Mouse (Mus musculus) small intestine, adult 2 months (tissue): ENCODE measurements around the gene Pnp2. TPM values are rescaled to one million over a fixed set of nuclear protein-coding genes. Genes with fewer than 3 reads are reported as not detected.
"Not testable (repeated sequence)": the region's sequence is repeated elsewhere in the genome, so short reads cannot be mapped to it uniquely, and the experiment has no call there.

ENCODE experiments used
- H3K27ac ChIP-seq: fragments of 200-500 bp; 2 replicates; pipeline ENCODE4 v1.5.1; 2012; ENCODE audit warnings: low read depth, low read length, control low read depth, inconsistent platforms; ENCODE audit not compliant: insufficient read depth
- H3K27me3 ChIP-seq: fragments of 200-500 bp; 2 replicates; pipeline ENCODE4 v1.6.1; 2012; ENCODE audit warnings: mild to moderate bottlenecking, moderate library complexity, low read length, inconsistent platforms; ENCODE audit not compliant: control insufficient read depth, insufficient read depth
- H3K36me3 ChIP-seq: fragments of 200-500 bp; 2 replicates; pipeline ENCODE4 v1.6.1; 2012; ENCODE audit warnings: mild to moderate bottlenecking, low read length, control low read depth, inconsistent platforms; ENCODE audit not compliant: control insufficient read depth, insufficient read depth
- H3K4me1 ChIP-seq: fragments of 200-500 bp; 2 replicates; pipeline ENCODE4 v1.6.1; 2012; ENCODE audit warnings: low read length, inconsistent platforms, mixed read lengths; ENCODE audit not compliant: control insufficient read depth, insufficient read depth, insufficient read length
- H3K4me3 ChIP-seq: fragments of 200-500 bp; 2 replicates; pipeline ENCODE4 v1.5.1; 2012; ENCODE audit warnings: low read depth, mild to moderate bottlenecking, control low read depth, inconsistent platforms, low read length, moderate library complexity
- CTCF ChIP-seq: fragments of 200-500 bp; IDR thresholded peaks from 2 replicates; pipeline ENCODE4 v1.5.1; 2012; ENCODE audit warnings: low read depth, mild to moderate bottlenecking, control low read depth, inconsistent platforms, low read length, moderate library complexity, mixed read lengths; ENCODE audit not compliant: insufficient replicate concordance, insufficient read length; ENCODE audit errors: extremely low read depth
- POLR2A ChIP-seq: fragments of 200-500 bp; IDR thresholded peaks from 2 replicates; pipeline ENCODE4 v1.6.1; 2012; ENCODE audit warnings: low read depth, mild to moderate bottlenecking, control low read depth, inconsistent platforms, low read length, moderate library complexity
- WGBS: fragments of 180-500 bp; shearing (Covaris S2); methylation state at CpG from one replicate; pipeline ENCODE4 v1.1.7; 2018; 5-methylcytosine and 5-hydroxymethylcytosine counted together
- polyA plus RNA-seq: library from polyadenylated mRNA; depleted of rRNA; stranded (reverse); fragments of >200 nt; gene quantifications from 2 replicates; pipeline ENCODE4 v1.2.3, GENCODE M21; 2012

The Pnp2 gene
- polyA plus RNA-seq, 1 experiment, result 87.2 TPM

- 92% methylated on average over 3 of the region's 3 CpGs for WGBS
- Histone ChIP-seq H3K27me3 (no peaks in the 10 kb centered on the region), H3K4me3 (no peak overlapping the region), H3K27ac (no peak overlapping the region), H3K36me3 (no peaks in the 10 kb centered on the region), H3K4me1 (no peaks in the 10 kb centered on the region)
- no peak for TF ChIP-seq CTCF
- TF ChIP-seq POLR2A, result no peak
These were observed 17.5 kb upstream of the Pnp2 start for GRCm38 (mm10) chr14:50938119-50938908.

GRCm38 (mm10) chr14:50938940-50939339, 16.9 kb upstream of the Pnp2 start:
- no peak overlapping the region for H3K4me3 ChIP-seq
- 28% methylated on average over 2 of the region's 2 CpGs for WGBS
- no peaks in the 10 kb centered on the region for H3K36me3 ChIP-seq
- H3K27ac ChIP-seq, result no peak overlapping the region
- no peaks in the 10 kb centered on the region for H3K27me3 ChIP-seq
- H3K4me1 ChIP-seq, result no peaks in the 10 kb centered on the region
- TF ChIP-seq CTCF (no peak), POLR2A (no peak)

- TF ChIP-seq CTCF (0 out of 2 replicates have a peak, but pooled peaks have one; percentile 20), POLR2A (peak; percentile 99)
- WGBS, result 2% methylated on average over 31 of the region's 31 CpGs
These were observed 11.7 kb upstream of the Pnp2 start, which contains the start of gene Gm49342 for GRCm38 (mm10) chr14:50943932-50944667. TSS of gene Gm49342 (plus strand) at chr14:50944517.

GRCm38 (mm10) chr14:50944668-50945033, 11.1 kb upstream of the Pnp2 start:
- WGBS, result 2% methylated on average over 14 of the region's 15 CpGs
- Histone ChIP-seq H3K36me3 (peaks cover 15% of the 10 kb centered on the region), H3K27ac (peak overlapping the region; percentile 84), H3K4me3 (peak overlapping the region; percentile 69)
- not testable (repeated sequence) for H3K27me3 ChIP-seq, H3K4me1 ChIP-seq

More at GRCm38 (mm10) chr14:50943932-50944667, 11.7 kb upstream of the Pnp2 start, which contains the start of gene Gm49342:
- peaks cover 11% of the 10 kb centered on the region for H3K36me3 ChIP-seq
- H3K4me3 ChIP-seq, result peak within 1 kb of the TSS; percentile 69
- peak within 1 kb of the TSS; percentile 84 for H3K27ac ChIP-seq
- H3K27me3 ChIP-seq, result no peaks in the 10 kb centered on the region
- H3K4me1 ChIP-seq, result peaks cover 6% of the 10 kb centered on the region; the same call in 1 of the 2 replicates

GRCm38 (mm10) chr14:50945081-50945480, 10.7 kb upstream of the Pnp2 start:
- not testable (repeated sequence) for H3K4me1 ChIP-seq, H3K27me3 ChIP-seq
- peaks cover 15% of the 10 kb centered on the region for H3K36me3 ChIP-seq
- peak overlapping the region; percentile 69 for H3K4me3 ChIP-seq
- H3K27ac ChIP-seq, result peak overlapping the region; percentile 84
- WGBS, result 0% methylated on average over 6 of the region's 6 CpGs

GRCm38 (mm10) chr14:50945526-50945925, 10.3 kb upstream of the Pnp2 start:
- not testable (repeated sequence) for H3K4me1 ChIP-seq
- 0% methylated on average over 3 of the region's 3 CpGs for WGBS
- peak overlapping the region; percentile 84 for H3K27ac ChIP-seq

GRCm38 (mm10) chr14:50955487-50955886, 305 bp upstream of the Pnp2 start:
- WGBS, result 61% methylated on average over 10 of the region's 10 CpGs
- Histone ChIP-seq H3K36me3 (peaks cover 17% of the 10 kb centered on the region), H3K4me3 (peak overlapping the region; percentile 75; the same call in 1 of the 2 replicates), H3K4me1 (peaks cover 3% of the 10 kb centered on the region; the same call in 1 of the 2 replicates), H3K27ac (no peak overlapping the region), H3K27me3 (no peaks in the 10 kb centered on the region)
- TF ChIP-seq POLR2A (no peak), CTCF (no peak)

More at GRCm38 (mm10) chr14:50945526-50945925, 10.3 kb upstream of the Pnp2 start:
- peak overlapping the region; percentile 39; the same call in 1 of the 2 replicates for H3K4me3 ChIP-seq
- not testable (repeated sequence) for H3K27me3 ChIP-seq
- peaks cover 17% of the 10 kb centered on the region for H3K36me3 ChIP-seq

- WGBS, result 37% methylated on average over 6 of the region's 6 CpGs
- Histone ChIP-seq H3K27ac (peak overlapping the region; percentile 98), H3K4me3 (peak overlapping the region; percentile 75)
- H3K27me3 ChIP-seq, H3K36me3 ChIP-seq, H3K4me1 ChIP-seq: not testable (repeated sequence)
These were observed 932 bp downstream of the Pnp2 start for GRCm38 (mm10) chr14:50956724-50957123.

- WGBS, result 22% methylated on average over 3 of the region's 3 CpGs
These were observed 1.4 kb downstream of the Pnp2 start for GRCm38 (mm10) chr14:50957146-50957545.

GRCm38 (mm10) chr14:50958289-50958995, 2.6 kb downstream of the Pnp2 start:
- not testable (repeated sequence) for H3K4me1 ChIP-seq, H3K27ac ChIP-seq, H3K4me3 ChIP-seq, H3K27me3 ChIP-seq, H3K36me3 ChIP-seq
- 87% methylated on average over 5 of the region's 5 CpGs for WGBS

More at GRCm38 (mm10) chr14:50957146-50957545, 1.4 kb downstream of the Pnp2 start:
- H3K36me3 ChIP-seq, H3K27me3 ChIP-seq, H3K4me3 ChIP-seq, H3K4me1 ChIP-seq: not testable (repeated sequence)
- H3K27ac ChIP-seq, result peak overlapping the region; percentile 98
